ENCODE assay signal across 8 mouse cellular contexts in the genomic region with DNA sequence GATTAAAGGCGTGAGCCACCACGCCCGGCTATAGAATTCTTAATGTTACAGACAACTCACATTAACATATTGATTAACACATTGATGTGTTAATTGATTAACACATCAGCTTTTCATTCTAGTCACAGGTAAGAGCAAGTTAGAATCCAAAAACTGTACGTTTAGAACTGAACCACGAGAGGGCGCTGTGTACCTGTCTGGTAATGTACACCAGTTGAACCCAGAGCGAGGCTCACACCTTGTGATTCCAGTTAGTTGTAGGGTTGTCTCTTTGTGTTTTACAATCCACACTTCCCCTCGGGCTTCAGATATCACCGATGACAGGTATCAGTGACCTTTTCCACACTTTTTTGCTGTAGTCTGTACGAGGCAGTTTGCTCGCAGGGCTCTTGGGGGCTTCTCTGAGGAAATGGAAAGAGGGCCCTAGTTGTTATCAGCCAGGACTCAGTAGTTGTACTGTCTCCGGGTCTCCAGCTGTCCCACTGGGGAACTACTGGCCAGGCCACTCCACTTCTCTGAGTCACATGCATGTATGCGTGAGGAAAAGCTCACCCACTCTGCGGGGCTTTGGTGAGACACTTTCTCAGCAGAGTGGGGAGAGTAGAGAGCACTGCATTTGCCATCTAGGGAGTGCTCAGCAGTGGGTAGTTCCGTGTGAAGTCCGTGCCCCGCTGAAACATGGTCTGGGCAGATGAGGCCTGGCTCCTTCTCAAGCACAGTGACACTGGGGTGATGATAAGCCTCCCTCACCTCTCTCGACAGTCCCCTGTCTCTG. TPM values are rescaled to one million over a fixed set of nuclear protein-coding genes. Genes with fewer than 3 reads are reported as not detected.
DNase-seq lines count a peak whose midpoint lies in the region.

No protein-coding gene starts in this region.

- intact Hi-C loops in heart, postnatal 10 days (cut with DNase I), result loop anchor here (1.0 kb wide), 1 partner anchor 58 kb away; no protein-coding TSS in a partner anchor

- DNase-seq in left cerebral cortex, adult 18-20 months (ENCODE audit: low spot score in 2 of 2), result peak; percentile 16 to 46
- no peak for DNase-seq in left cerebral cortex, adult 9 months (ENCODE audit: low spot score in 2 of 2)
- DNase-seq in R1 (ENCODE audit: low read depth, low spot score) (peak; percentile 75), liver (peak; percentile 75)
- DNase-seq in cerebellum, postnatal 36 days, result peak; percentile 40 to 43
- peak; percentile 20 to 67 for DNase-seq in heart, postnatal 10 days
- DNase-seq in natural killer cell, adult 2 months (ENCODE audit: low spot score in 2 of 2), result peak; percentile 26 to 35
- no peak for DNase-seq in ovary, postnatal 10 days (ENCODE audit: low spot score)

RNA-seq across cellular contexts. Expression of gene Ripply1, which starts 7.7 kb away (rescaled TPM):
- total RNA-seq in left cerebral cortex, adult 18-20 months (2021), result not detected
- total RNA-seq in heart, postnatal 10 days (2021), result not detected

RNA-seq across cellular contexts. Expression of gene Cldn2, which starts 26.1 kb away (rescaled TPM):
- under 1 TPM; 0.12 to 0.23 TPM for total RNA-seq in left cerebral cortex, adult 18-20 months (2021)
- under 1 TPM in 1 of 2 experiments, not detected in 1; 0.12 TPM for total RNA-seq in heart, postnatal 10 days (2021)

Comparison
In these comparisons a context has a peak if more than half of its experiments do, and no peak if none do; other contexts are left out.
1. DNase-seq: peak in left cerebral cortex, adult 18-20 months (2 of 2), R1 (single experiment), cerebellum, postnatal 36 days (2 of 2), heart, postnatal 10 days (2 of 2), liver (single experiment) and natural killer cell, adult 2 months (2 of 2); none in left cerebral cortex, adult 9 months (0 of 2) and ovary, postnatal 10 days (single experiment).